Mouse (Mus musculus) ES-E14 (cell line): Measurements from ENCODE around the gene Erbb3. TPM values are rescaled to one million over a fixed set of nuclear protein-coding genes. Genes with fewer than 3 reads are reported as not detected.
A peak's percentile ranks its signal among the peaks of the same experiment; 100 is the strongest.
"Not testable (repeated sequence)": the region's sequence is repeated elsewhere in the genome, so short reads cannot be mapped to it uniquely, and the experiment has no call there.

ENCODE experiments used
- DNase-seq: peaks from one replicate; pipeline ENCODE4 v3.0.0-alpha.2; 2013; ENCODE audit warnings: low read depth, low spot score
- H3K27ac ChIP-seq: 2 replicates; pipeline ENCODE4 v1.5.1; 2012; ENCODE audit warnings: low read depth, mild to moderate bottlenecking, low read length, moderate library complexity, mixed read lengths; ENCODE audit not compliant: poor library complexity, insufficient read depth, severe bottlenecking
- H3K36me3 ChIP-seq: 2 replicates; pipeline ENCODE4 v1.6.1; 2012; ENCODE audit warnings: mild to moderate bottlenecking, low read length, moderate library complexity, mixed read lengths; ENCODE audit not compliant: control insufficient read depth, poor library complexity, insufficient read depth, severe bottlenecking
- H3K4me1 ChIP-seq, 2 experiments: fragments of 150-350 bp in 1 of 2; sonication (generic) in 1 of 2; 2 replicates each; pipeline ENCODE4 v1.6.1; 2012; ENCODE audit warnings: low read length in 2 of 2, mild to moderate bottlenecking in 1 of 2, mixed read lengths in 1 of 2; ENCODE audit not compliant: control insufficient read depth in 2 of 2, insufficient read depth in 2 of 2, poor library complexity in 1 of 2
- H3K4me3 ChIP-seq, 2 experiments: fragments of 150-350 bp in 1 of 2; sonication (generic) in 1 of 2; 2 replicates each; pipeline ENCODE4 v1.5.1; 2012; ENCODE audit warnings: low read length in 2 of 2, low read depth in 1 of 2, mild to moderate bottlenecking in 1 of 2, mixed read lengths in 1 of 2; ENCODE audit not compliant: insufficient read depth in 1 of 2, poor library complexity in 1 of 2, severe bottlenecking in 1 of 2
- H3K9ac ChIP-seq: 2 replicates; pipeline ENCODE4 v1.6.1; 2012; ENCODE audit warnings: low read depth, mild to moderate bottlenecking, low read length, mixed read lengths; ENCODE audit not compliant: poor library complexity, insufficient read depth, severe bottlenecking
- H3K9me3 ChIP-seq: fragments of 150-350 bp; sonication (generic); 2 replicates; pipeline ENCODE4 v1.6.1; 2012; ENCODE audit warnings: low read depth, mild to moderate bottlenecking, low read length; ENCODE audit not compliant: control insufficient read depth, insufficient read depth
- CHD2 ChIP-seq: IDR thresholded peaks from 2 replicates; pipeline ENCODE4 v1.6.1; 2014; ENCODE audit warnings: mild to moderate bottlenecking, low read depth, low read length, inconsistent platforms
- HCFC1 ChIP-seq: IDR thresholded peaks from 2 replicates; pipeline ENCODE4 v1.6.1; 2012; ENCODE audit warnings: low read length, inconsistent platforms, borderline replicate concordance; ENCODE audit not compliant: insufficient read depth
- MAFK ChIP-seq: IDR thresholded peaks from 2 replicates; pipeline ENCODE4 v1.6.1; 2014; ENCODE audit warnings: mild to moderate bottlenecking, low read depth, low read length, inconsistent platforms; ENCODE audit not compliant: insufficient read depth
- ZC3H11A ChIP-seq: IDR thresholded peaks from 2 replicates; pipeline ENCODE4 v1.6.1; 2012; ENCODE audit warnings: low read depth, mild to moderate bottlenecking, inconsistent platforms, low read length, borderline replicate concordance
- ZNF384 ChIP-seq: IDR thresholded peaks from 2 replicates; pipeline ENCODE4 v1.6.1; 2012; ENCODE audit warnings: low read depth, low read length, inconsistent platforms
- in situ Hi-C, 2 experiments: fragments of 600-800 bp; cut with MboI; formaldehyde crosslinking; loops; one replicate each; pipeline ENCODE4 v1.15.1; 2025; ENCODE audit warnings: low sequenced_read_pairs in 2 of 2, inconsistent platforms in 1 of 2; ENCODE audit not compliant: unreplicated experiment in 2 of 2
- total RNA-seq: library from RNA; depleted of rRNA; stranded (reverse); fragments of 300-350 nt; gene quantifications from 2 replicates; pipeline ENCODE4 v1.2.3, GENCODE M21; 2012

Gene Erbb3
- total RNA-seq, 1 experiment = 24.9 TPM

DNA sequence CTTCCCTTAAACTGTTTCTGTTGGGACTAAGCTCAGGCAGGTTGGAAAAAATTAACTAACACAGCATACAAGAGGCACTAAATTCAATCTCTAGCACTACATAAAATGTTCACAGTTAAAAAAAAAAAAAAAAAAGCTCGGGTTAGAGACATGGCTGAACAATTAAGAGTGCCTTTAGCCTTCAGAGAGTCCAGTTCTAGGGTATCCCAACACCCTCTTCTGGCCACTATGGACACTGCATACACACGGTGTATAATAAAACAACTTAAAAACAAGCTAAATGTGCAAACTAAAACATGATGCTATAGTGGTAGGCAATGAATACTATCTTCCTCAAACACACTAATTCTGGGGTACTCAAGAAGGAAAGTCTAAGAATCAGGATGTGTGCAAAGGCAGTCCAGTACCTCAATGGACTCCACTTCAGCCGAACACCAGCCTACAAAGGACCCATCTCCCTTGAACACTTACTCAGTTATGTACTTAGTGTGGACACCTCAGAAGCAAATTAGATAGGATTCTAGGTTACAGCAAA, 32.6 kb upstream of the Erbb3 start:
- H3K36me3 ChIP-seq = peaks cover 23% of the 10 kb centered on the region
- H3K9ac ChIP-seq = no peak overlapping the region
- H3K4me1 ChIP-seq = no peaks in the 10 kb centered on the region; a peak in 1 of 4 replicates
- peak; percentile 45; the same call in 1 of the 2 replicates for TF ChIP-seq ZNF384
- TF ChIP-seq HCFC1 = no peak
- H3K27ac ChIP-seq = no peak overlapping the region; the same call in 1 of the 2 replicates
- in situ Hi-C loops = no loop called here
- H3K9me3 ChIP-seq = no peaks in the 10 kb centered on the region
- DNase-seq = no peak
- no peak overlapping the region for H3K4me3 ChIP-seq

DNA sequence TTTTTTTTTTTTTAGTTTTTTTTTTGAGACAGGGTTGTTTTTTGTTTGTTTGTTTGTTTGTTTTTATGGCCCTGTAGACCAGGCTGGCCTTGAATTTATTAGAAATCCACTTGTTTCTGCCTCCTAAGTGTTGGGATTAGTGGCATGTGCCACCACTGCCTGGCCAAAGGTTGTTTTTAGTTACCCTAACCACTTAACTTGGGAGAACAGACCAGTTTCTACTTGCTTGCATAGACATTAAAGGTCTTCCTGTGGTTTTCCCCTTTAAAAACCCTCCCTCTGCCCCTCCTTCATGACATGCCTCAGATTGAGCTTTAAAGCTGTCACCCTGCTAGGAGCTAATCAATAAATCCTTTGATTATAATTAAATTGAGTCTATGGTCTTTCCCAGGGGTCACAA, 30.8 kb upstream of the Erbb3 start:
- Histone ChIP-seq H3K9me3 (no peaks in the 10 kb centered on the region), H3K4me3 (no peak overlapping the region), H3K27ac (no peak overlapping the region), H3K36me3 (peaks cover 15% of the 10 kb centered on the region), H3K9ac (no peak overlapping the region), H3K4me1 (no peaks in the 10 kb centered on the region; a peak in 1 of 4 replicates)
- in situ Hi-C loops = no loop called here
- TF ChIP-seq MAFK = no peak
- TF ChIP-seq CHD2 = no peak
- no peak for DNase-seq

DNA sequence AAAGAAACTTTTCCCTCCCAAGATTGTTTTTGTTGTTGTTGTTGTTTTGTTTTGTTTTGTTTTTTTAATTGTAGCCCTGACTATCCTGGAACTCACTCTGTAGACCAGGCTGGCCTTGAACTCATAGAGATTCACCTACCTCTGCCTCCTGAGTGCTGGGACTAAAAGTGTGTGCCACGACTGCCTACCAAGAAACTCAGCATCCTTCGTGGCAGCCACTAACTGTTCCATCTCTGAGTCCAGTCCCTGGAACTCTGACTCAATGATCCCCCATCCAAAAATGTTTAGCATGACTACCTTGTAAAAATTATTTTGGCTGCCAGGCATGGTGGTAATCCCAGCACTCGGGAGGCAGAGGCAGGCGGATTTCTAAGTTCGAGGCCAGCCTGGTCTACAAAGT, 29.7 kb upstream of the Erbb3 start:
- not testable (repeated sequence) for H3K4me3 ChIP-seq, H3K4me1 ChIP-seq, DNase-seq, H3K9me3 ChIP-seq, H3K9ac ChIP-seq, H3K27ac ChIP-seq, H3K36me3 ChIP-seq
- in situ Hi-C loops = loop anchor here in 1 of 2 experiments (10.0 kb wide), 1 partner anchor 56 kb away; the partner anchor contains the start of gene Suox

DNA sequence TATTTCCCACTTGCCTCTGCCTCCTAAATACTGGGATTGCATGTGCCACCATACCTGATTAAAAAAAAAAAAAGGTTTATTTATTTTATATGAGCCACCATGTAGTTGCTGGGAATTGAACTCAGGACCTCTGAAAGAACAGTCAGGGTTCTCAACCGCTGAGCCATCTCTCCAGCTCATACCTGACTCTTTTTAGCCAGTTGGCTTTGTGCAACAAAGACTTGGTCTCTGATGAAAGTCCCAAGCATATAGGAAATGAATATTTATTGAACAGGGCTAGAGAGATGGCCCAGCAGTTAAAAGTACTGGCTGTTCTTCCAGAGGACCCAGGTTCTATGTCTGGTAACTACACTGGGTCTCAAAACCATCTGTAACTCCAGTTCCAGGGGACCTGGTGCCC, 29.1 kb upstream of the Erbb3 start:
- Histone ChIP-seq H3K4me1 (no peaks in the 10 kb centered on the region), H3K36me3 (no peaks in the 10 kb centered on the region; the same call in none of the 2 replicates), H3K9me3 (no peaks in the 10 kb centered on the region), H3K27ac (no peak overlapping the region), H3K9ac (no peak overlapping the region), H3K4me3 (no peak overlapping the region)
- TF ChIP-seq ZNF384 (no peak), CHD2 (no peak), MAFK (no peak), ZC3H11A (no peak), HCFC1 (no peak)
- in situ Hi-C loops = loop anchor here in 1 of 2 experiments (10.0 kb wide), 1 partner anchor 56 kb away; the partner anchor contains the start of gene Suox
- no peak for DNase-seq

DNA sequence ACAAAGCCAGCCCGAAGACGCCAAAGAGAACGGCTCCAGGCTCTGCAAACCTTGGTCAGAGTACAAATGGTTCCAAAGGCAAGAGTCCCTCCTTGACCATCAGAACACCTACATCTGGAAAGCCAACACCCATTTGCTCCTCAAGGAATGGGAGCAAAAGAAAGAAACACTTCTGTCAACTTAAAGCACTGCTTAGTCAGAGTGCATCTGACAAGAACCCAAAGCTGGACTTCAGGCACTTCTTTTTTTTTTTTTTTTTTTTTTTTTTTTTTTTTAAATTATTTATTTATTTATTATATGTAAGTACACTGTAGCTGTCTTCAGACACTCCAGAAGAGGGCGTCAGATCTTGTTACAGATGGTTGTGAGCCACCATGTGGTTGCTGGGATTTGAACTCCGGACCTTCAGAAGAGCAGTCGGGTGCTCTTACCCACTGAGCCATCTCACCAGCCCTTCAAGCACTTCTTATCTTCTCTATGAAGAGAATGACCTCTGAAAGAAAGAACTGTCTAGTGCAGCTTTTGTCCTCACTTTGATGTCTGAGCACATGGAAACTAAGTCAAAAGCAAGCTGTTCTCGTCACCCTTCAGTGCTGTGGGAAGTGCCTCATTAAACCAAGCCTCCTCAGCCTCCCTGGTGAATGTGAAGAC, 26.5 kb upstream of the Erbb3 start:
- H3K9ac ChIP-seq, H3K4me1 ChIP-seq, DNase-seq, H3K9me3 ChIP-seq, H3K27ac ChIP-seq, H3K4me3 ChIP-seq, H3K36me3 ChIP-seq: not testable (repeated sequence)
- in situ Hi-C loops = loop anchor here in 1 of 2 experiments (10.0 kb wide), 1 partner anchor 59 kb away; the partner anchor contains the start of gene Suox
- TF ChIP-seq ZNF384 = peak; percentile 67
